Mouse (Mus musculus) lung, embryonic 14.5 days (tissue): ENCODE results near the gene Ppp1r13b. TPM values are rescaled to one million over a fixed set of nuclear protein-coding genes. Genes with fewer than 3 reads are reported as not detected.

ENCODE experiments used
- ATAC-seq: fragments of 200-750 bp; cut with Nextera tagmentation; 2 replicates; pipeline ENCODE4 v1.8.0; 2017; ENCODE audit warnings: mild to moderate bottlenecking, moderate TSS enrichment, moderate library complexity; ENCODE audit not compliant: insufficient read depth
- DNase-seq: peaks from one replicate; pipeline ENCODE4 v3.0.0-alpha.2; 2015
- H3K27ac ChIP-seq: fragments of 300-500 bp; sonication (generic); 2 replicates; pipeline ENCODE4 v1.5.1; 2014; ENCODE audit warnings: low read depth, mild to moderate bottlenecking, moderate library complexity
- H3K27me3 ChIP-seq: fragments of 300-500 bp; sonication (generic); 2 replicates; pipeline ENCODE4 v1.6.1; 2014; ENCODE audit warnings: low read length, control low read depth; ENCODE audit not compliant: insufficient read depth
- H3K36me3 ChIP-seq: fragments of 300-500 bp; sonication (generic); 2 replicates; pipeline ENCODE4 v1.6.1; 2014; ENCODE audit warnings: control low read depth; ENCODE audit not compliant: insufficient read depth
- H3K4me1 ChIP-seq: fragments of 300-500 bp; sonication (generic); 2 replicates; pipeline ENCODE4 v1.6.1; 2014; ENCODE audit warnings: antibody characterized with exemption, control low read depth; ENCODE audit not compliant: insufficient read depth
- H3K4me2 ChIP-seq: fragments of 300-500 bp; sonication (generic); 2 replicates; pipeline ENCODE4 v1.6.1; 2014; ENCODE audit warnings: mild to moderate bottlenecking
- H3K4me3 ChIP-seq: fragments of 300-500 bp; sonication (generic); 2 replicates; pipeline ENCODE4 v1.5.1; 2014; ENCODE audit warnings: low read depth, low read length
- H3K9ac ChIP-seq: fragments of 300-500 bp; sonication (generic); 2 replicates; pipeline ENCODE4 v1.6.1; 2014
- H3K9me3 ChIP-seq: fragments of 300-500 bp; sonication (generic); 2 replicates; pipeline ENCODE4 v1.6.1; 2016; ENCODE audit warnings: low read depth, low read length, control low read depth
- CTCF ChIP-seq: IDR thresholded peaks from 2 replicates; pipeline ENCODE4 v1.5.1; 2016; ENCODE audit warnings: antibody characterized with exemption, low read depth
- WGBS: fragments of 180-500 bp; shearing (Covaris S2); extraction: QIAGEN DNeasy Blood & Tissue Kit; methylation state at CpG from one replicate; pipeline ENCODE4 v1.1.7; 2014; 5-methylcytosine and 5-hydroxymethylcytosine counted together
- polyA plus RNA-seq: library from polyadenylated mRNA; unstranded; fragments of >200 nt; fragmentation: Nextera tagmentation; extraction: Ambion mirVana; gene quantifications from 2 replicates; pipeline ENCODE4 v1.2.1, GENCODE M21; 2014

The Ppp1r13b gene
- polyA plus RNA-seq, 1 experiment from 2014 or later, result 29.0 TPM

DNA sequence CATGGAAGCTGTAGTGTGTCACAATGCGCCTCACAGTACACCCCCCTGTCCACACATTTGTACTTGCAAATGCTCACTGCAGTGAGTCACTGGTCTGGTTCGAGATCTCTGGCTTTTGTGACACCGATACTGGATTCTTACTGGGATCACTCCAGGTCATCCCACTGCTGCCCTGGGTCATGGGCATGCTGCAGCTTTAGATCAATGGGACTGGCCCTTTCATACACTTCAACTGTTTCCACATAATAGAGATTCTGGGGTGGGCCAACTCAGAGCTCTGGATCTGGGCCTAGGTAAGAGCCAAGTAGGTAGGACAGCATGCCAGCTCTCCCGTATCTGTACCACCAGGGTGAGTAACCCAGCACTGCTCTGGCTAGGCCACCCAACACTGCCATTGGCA is 16.1 kb downstream of the Ppp1r13b start:
- Histone ChIP-seq H3K4me1 (peaks cover 4% of the 10 kb centered on the region; the same call in 1 of the 2 replicates), H3K27ac (no peak overlapping the region), H3K27me3 (no peaks in the 10 kb centered on the region), H3K4me3 (no peak overlapping the region), H3K36me3 (no peaks in the 10 kb centered on the region), H3K9me3 (no peaks in the 10 kb centered on the region), H3K4me2 (no peak overlapping the region), H3K9ac (no peak overlapping the region)
- DNase-seq, result no peak
- WGBS, result 84% methylated on average over 4 of the region's 4 CpGs
- no peak for ATAC-seq
- no peak for TF ChIP-seq CTCF

DNA sequence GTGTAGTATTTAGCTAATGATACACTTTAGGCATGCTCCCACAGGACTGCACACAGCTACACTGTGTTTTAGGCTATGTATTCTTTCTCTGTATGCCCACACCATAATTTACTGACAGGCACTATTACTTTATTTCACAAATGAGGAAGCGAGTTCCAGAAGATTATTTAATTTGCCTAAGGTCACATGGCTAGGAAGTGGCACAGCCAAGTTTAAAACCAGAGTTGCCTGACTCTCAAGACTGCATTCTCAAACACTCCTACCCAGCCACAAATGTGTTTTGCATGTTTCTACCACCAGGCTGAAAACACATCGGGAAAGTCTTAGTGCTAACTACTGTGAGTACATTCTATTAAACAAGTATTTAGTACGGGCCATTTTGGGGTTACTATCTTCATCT is 18.7 kb downstream of the Ppp1r13b start:
- no peaks in the 10 kb centered on the region for H3K4me1 ChIP-seq
- ATAC-seq (no peak), DNase-seq (no peak)
- no peak overlapping the region for H3K27ac ChIP-seq
- TF ChIP-seq CTCF, result no peak
- no peak overlapping the region for H3K9ac ChIP-seq
- no peak overlapping the region for H3K4me2 ChIP-seq
- H3K36me3 ChIP-seq, result no peaks in the 10 kb centered on the region
- no peak overlapping the region for H3K4me3 ChIP-seq
- 74% methylated on average over 3 of the region's 3 CpGs for WGBS
- no peaks in the 10 kb centered on the region for H3K27me3 ChIP-seq
- H3K9me3 ChIP-seq, result no peaks in the 10 kb centered on the region

DNA sequence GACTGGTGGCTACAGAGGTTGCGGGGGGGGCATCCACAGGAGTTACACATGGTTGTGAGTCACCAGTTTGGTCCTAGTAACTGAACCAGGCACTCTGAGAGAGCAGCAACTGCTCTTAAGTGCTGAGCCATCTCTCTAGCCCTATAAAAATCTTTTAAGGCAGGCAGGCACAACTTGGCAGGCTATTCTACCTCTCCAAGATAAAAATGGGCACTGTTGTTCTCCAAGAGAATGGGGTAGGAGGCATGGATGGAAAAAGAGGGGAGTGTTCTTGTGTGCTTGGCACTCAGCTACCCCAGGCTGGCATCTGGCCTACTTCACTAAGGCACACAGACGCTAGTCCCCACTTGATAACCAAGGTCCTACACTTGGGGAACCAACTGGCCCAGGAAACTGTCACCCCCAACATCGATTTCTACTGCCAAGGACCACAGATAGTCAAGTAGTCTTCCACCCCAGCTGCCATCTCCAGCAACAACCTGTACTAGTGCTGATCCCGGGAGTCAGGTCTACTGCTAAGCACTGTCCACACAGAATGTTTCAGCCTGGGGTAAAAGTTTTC is 19.5 kb downstream of the Ppp1r13b start:
- ATAC-seq (no peak), DNase-seq (no peak)
- no peak for TF ChIP-seq CTCF
- H3K36me3 ChIP-seq, result no peaks in the 10 kb centered on the region
- 88% methylated on average over 4 of the region's 4 CpGs for WGBS
- H3K27ac ChIP-seq, result no peak overlapping the region
- no peaks in the 10 kb centered on the region for H3K9me3 ChIP-seq
- H3K4me3 ChIP-seq, result no peak overlapping the region
- H3K27me3 ChIP-seq, result no peaks in the 10 kb centered on the region
- no peak overlapping the region for H3K4me2 ChIP-seq
- no peak overlapping the region for H3K9ac ChIP-seq
- no peaks in the 10 kb centered on the region for H3K4me1 ChIP-seq

GRCm38 (mm10) chr12:111887005-111887404 is 20.9 kb downstream of the Ppp1r13b start:
- no peaks in the 10 kb centered on the region for H3K27me3 ChIP-seq
- no peaks in the 10 kb centered on the region for H3K36me3 ChIP-seq
- no peak overlapping the region for H3K4me2 ChIP-seq
- DNase-seq (no peak), ATAC-seq (no peak)
- no peak overlapping the region for H3K9ac ChIP-seq
- WGBS, result 93% methylated on average over 1 of the region's 1 CpGs
- 0 out of 2 replicates have a peak, but pooled peaks have one; percentile 17 for TF ChIP-seq CTCF
- H3K9me3 ChIP-seq, result no peaks in the 10 kb centered on the region
- no peak overlapping the region for H3K27ac ChIP-seq
- H3K4me1 ChIP-seq, result no peaks in the 10 kb centered on the region
- H3K4me3 ChIP-seq, result no peak overlapping the region

DNA sequence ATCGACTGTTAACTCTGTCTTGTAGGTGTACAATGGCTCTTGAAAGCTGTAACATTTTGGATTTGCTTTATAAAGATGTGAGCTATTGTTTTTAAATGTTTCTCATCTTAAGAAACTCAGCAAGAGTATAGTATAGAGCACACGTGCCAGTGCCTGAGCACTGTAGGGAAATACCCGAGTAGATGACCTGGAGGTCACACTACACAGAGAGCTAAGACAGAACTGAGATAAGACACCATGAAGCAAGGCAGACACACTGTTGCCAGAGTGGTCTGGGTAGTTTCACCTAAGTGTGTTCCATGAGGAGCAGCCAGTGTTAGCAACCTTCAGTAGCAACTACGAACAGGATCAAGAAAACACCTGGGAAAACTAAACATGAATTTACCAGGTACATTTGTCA is 25.1 kb downstream of the Ppp1r13b start:
- Histone ChIP-seq H3K27me3 (no peaks in the 10 kb centered on the region), H3K4me3 (no peak overlapping the region), H3K9me3 (no peaks in the 10 kb centered on the region), H3K36me3 (no peaks in the 10 kb centered on the region), H3K4me2 (no peak overlapping the region), H3K9ac (no peak overlapping the region), H3K4me1 (no peaks in the 10 kb centered on the region), H3K27ac (no peak overlapping the region)
- 30% methylated on average over 4 of the region's 4 CpGs for WGBS
- no peak for TF ChIP-seq CTCF
- DNase-seq (no peak), ATAC-seq (no peak)

- Histone ChIP-seq H3K27me3 (no peaks in the 10 kb centered on the region), H3K4me2 (no peak overlapping the region), H3K4me1 (no peaks in the 10 kb centered on the region), H3K9ac (no peak overlapping the region), H3K4me3 (no peak overlapping the region), H3K36me3 (no peaks in the 10 kb centered on the region), H3K27ac (no peak overlapping the region), H3K9me3 (no peaks in the 10 kb centered on the region)
- DNase-seq, result no peak
- ATAC-seq, result no peak
- TF ChIP-seq CTCF, result no peak
- WGBS, result 68% methylated on average over 3 of the region's 3 CpGs
Observed at GRCm38 (mm10) chr12:111882022-111882421, 25.9 kb downstream of the Ppp1r13b start.

- no peak overlapping the region for H3K4me3 ChIP-seq
- H3K4me2 ChIP-seq, result no peak overlapping the region
- no peaks in the 10 kb centered on the region for H3K27me3 ChIP-seq
- no peak overlapping the region for H3K27ac ChIP-seq
- TF ChIP-seq CTCF, result peak; percentile 93
- no peaks in the 10 kb centered on the region for H3K9me3 ChIP-seq
- DNase-seq, result peak; percentile 91
- H3K4me1 ChIP-seq, result no peaks in the 10 kb centered on the region
- no peaks in the 10 kb centered on the region for H3K36me3 ChIP-seq
- 23% methylated on average over 3 of the region's 3 CpGs for WGBS
- ATAC-seq, result peak; percentile 82
- no peak overlapping the region for H3K9ac ChIP-seq
Observed at GRCm38 (mm10) chr12:111878213-111878612, 29.7 kb downstream of the Ppp1r13b start.
